Mouse (Mus musculus): Measurements from ENCODE around the gene Gm8180. TPM values are rescaled to one million over a fixed set of nuclear protein-coding genes. Genes with fewer than 3 reads are reported as not detected.
"Not testable (repeated sequence)": the region's sequence is repeated elsewhere in the genome, so short reads cannot be mapped to it uniquely, and the experiment has no call there.

Gm8180 gene
- not detected for total RNA-seq (2021)

DNA sequence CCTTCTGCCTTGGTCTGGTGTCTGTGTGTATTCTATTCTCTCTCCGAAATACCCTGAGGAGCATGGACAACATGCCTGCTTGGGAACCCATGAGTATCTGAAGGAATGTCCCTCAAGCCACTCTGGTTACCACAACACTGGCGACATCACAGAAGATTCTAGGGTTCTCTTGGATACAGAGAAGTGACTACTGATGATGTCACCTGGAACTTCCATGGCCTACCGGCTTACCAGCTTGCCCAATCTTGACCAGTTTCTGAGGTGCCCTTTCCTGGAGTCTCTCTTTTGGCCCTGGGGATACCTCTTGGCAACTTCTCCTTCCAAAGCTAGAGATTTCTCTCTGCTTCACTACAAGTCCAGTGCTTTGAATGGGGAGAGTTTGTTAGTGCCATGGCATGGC is at the start of gene Gm8180:
Gm8180 (minus strand) TSS at position 101 of the 400 bp plus-strand sequence.
- DNase-seq; intact Hi-C loops (cut with DNase I): not testable (repeated sequence)

DNA sequence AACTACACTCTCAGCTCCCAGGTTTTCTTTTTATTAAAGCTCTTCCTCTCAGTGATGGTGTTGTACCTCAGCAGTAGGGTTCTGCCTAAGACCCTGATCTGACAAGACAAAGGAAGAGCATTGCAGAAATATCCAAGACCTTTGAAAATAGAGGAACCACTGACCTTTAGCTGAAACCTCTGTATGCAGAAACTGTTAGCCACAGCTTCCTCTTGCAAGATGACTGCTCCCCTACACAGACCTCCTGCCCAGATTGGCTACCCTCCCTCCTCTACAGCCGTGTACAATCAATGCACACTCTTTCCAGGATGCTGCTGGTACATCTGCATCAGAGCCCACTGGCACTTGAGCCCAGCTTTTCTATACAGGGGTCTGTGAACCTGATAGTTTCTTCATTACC is 45.8 kb upstream of the Gm8180 start:
- DNase-seq; intact Hi-C loops (cut with DNase I): not testable (repeated sequence)

DNA sequence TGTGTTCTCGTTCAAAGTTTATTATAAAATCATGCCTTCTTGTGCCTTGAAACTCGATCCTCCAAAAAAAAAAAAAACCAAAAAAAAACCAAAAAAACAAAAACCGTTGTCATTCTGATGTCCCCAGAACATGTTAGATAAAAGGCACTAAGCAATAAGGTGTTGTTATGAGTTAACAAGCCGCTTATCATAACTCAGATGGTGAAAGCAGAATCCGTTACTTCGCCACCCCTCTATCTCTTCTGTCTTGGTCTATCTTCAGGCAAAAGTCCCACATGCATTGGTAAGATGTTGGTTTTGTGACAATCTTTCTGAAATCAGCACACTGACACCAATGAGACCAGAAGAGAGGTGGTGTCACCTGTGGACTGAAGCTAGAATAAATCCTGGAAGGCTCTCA is 39.6 kb upstream of the Gm8180 start:
- intact Hi-C loops (cut with DNase I), result not testable (repeated sequence)

DNA sequence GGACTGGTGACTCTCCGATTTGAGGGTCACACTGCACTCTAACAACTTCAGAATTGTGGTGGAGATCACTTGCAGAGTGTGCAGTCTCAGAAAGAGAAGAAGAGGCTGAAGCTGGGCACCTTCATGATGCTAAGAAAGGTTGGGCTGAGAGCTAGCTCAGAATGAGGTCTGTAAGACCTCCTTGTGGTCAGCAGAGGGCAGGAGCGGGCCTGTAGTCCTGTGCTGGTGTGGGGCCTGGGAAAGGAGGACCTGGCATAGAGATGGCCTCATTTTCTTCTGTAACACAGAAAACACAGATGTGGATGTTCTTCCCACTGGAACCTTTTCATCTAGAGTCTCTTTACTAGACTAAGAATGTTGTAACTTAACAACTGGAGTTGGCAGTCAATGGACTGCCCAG is 37.3 kb upstream of the Gm8180 start:
- intact Hi-C loops (cut with DNase I); DNase-seq: not testable (repeated sequence)

More for the DNA sequence above, 39.6 kb upstream of the Gm8180 start:
- DNase-seq, result not testable (repeated sequence)

DNA sequence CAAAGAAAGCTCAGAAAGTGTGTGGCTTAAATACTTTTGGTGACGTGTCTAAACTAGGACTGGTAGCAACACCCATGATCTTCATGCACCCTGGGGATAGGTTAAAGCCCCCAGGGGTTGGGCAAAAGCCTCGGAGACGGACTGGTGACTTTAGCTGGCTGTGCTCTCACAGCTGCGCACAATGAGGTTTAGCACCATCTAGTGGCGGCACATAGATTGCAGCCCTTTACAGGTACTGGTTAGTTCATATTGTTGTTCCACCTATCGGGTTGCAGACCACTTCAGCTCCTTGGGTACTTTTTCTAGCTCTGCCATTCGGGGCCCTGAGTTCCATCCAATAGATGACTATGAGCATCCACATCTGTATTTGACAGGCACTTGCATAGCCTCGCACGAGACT is 27.9 kb upstream of the Gm8180 start:
- peak; percentile 13 to 37 for DNase-seq
- intact Hi-C loops (cut with DNase I), result not testable (repeated sequence)

DNA sequence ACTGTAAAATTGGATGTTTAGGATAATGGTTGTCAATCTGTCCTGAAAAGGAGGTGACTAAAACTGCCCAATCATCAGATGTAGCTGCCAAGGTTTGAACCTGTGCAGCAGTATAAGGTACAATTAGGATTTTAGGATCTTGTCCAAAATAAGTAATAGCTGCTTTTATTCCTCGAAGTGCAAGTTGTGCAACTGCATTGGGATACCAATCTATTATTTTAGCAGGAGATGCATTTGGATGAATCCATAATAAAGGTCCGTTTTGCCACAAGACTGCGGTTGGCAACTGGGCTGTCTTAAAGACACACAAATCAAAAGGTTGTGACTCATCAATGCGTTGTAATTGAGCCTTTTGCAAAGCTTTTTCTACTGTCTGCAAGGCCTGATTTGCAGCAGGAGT is 23.6 kb upstream of the Gm8180 start:
- intact Hi-C loops (cut with DNase I); DNase-seq: not testable (repeated sequence)

DNA sequence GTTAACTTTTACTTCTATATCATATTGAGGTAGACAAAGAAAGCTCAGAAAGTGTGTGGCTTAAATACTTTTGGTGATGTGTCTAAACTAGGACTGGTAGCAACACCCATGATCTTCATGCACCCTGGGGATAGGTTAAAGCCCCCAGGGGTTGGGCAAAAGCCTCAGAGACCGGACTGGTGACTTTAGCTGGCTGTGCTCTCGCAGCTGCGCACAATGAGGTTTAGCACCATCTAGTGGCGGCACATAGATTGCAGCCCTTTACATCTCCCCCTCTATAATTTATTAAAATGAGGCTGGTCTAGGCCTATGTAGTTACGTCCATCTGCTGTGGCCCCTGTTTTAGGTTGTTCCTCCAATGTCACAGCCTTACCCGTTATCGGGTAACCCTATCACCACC is 19.9 kb upstream of the Gm8180 start:
- intact Hi-C loops (cut with DNase I); DNase-seq: not testable (repeated sequence)

DNA sequence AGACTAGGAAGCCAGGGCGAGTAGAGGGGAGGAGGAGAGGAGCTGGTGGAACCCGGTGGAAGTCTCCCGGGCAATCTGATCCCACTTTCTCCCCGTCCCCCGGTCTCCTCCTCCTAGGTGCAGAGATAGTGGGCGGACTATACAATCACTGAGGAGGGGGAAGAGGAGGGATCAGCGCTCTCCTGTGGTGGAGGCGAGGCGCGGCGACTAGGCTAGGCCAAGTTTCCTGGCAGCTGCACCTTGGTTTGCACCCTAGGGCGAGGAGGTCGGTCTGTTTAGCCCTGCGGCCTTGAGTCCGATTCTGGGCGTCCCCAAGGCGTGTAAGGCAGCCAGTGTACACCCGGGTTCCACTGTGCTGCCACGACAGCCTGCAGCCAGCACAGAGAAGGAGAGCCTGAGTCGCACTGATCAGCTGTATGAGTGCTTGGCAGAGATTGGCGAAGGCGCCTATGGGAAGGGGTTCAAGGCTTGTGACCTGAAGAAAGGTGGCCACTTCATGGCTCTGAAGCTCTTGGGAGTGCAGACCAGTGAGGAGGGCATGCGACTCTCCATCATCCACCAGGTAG is 12.4 kb upstream of the Gm8180 start:
- intact Hi-C loops (cut with DNase I); DNase-seq: not testable (repeated sequence)

DNA sequence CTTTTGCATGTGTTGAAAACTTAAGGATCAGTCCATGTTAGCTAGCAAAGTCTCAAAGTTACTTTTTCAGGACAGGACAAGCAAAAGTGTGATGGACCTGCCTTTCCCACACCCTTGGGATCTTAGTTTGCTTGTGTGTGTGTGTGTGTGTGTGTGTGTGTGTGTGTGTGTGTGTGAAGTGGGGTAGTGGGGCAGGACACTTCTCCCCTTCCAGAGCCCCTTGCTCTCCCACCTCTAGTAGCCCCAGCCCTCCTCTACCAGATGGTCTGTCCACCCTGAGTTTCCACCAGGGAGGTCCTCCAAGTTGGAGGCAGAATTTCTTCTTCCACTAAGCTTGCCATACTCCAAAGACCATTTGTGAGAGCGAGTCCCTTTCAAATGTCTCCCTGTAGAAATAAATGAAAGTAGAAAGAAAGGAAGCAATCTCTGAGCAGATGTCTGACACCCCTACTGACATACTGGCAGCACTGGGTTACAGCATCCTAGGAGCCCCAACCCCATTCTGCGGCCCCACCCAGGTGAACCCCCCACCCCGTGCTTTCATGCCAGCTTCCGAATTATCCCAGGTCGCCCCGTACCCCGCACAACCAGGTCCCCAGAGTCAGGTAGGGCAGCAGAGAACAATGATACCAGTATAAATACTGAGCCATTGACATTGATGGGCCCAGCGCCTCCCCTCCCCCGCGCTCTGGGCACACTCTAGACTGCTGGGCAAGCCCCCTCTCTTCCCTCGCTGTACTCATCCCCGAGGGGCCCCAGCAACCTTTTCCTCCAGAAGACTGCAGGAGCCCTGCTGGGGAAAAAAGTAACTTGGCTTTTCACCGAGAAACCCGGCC is 11.7 kb upstream of the Gm8180 start:
- intact Hi-C loops (cut with DNase I), result no loop called here
- DNase-seq, result no peak

DNA sequence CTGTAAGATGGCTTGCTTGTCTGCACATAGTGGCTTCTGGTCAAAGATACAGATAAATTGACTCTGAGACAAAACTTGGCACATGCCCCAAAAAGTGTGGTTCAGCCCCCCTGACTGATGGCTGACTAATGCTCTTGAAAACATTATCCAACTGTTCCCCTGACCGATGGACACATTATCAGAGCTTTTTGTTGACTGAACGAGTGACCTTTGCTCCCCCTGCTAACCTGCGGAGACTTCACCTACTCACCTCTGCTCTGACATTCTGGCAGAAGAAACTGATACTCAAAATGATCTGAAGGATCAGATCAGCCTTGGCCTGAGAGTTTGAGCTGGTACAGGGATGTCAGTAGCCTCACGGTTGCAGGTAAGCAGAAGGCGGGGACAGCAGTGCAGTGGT is 9.3 kb upstream of the Gm8180 start:
- DNase-seq; intact Hi-C loops (cut with DNase I): not testable (repeated sequence)

DNA sequence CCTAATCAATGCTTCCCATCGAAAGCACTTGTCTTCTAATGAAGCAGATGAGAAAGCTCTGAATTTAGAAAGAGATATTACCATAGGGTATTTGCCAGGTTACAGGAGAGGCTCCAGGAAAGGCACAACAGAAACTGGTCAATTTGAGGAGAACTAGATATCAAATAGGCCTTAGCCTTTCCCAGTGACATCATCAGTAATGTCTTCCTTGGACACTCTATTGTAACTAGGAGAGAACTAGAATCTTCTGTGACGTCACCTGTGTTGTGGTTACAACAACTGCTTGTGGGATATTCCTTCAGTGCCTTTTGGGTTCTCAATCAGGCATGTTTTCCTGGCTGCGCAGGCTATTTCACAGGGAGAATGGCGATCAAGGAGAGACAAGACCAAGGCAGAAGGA is 37.0 kb downstream of the Gm8180 start, which contains the start of gene Gm6526:
Gm6526 (plus strand) TSS at position 301 of the 400 bp plus-strand sequence.
- intact Hi-C loops (cut with DNase I); DNase-seq: not testable (repeated sequence)

Other genes starting within 250 kb of the Gm8180 start
- gene Gm5799, start 241.2 kb downstream of the Gm8180 start, total RNA-seq (2021), result under 1 TPM in 1 of 2 experiments, not detected in 1; 0.26 TPM
- gene Gm17654, start 205.6 kb downstream of the Gm8180 start, total RNA-seq (2021), result not detected
- gene Gm10375, start 176.7 kb downstream of the Gm8180 start, total RNA-seq (2021), result not detected
- gene Gm8165, start 107.5 kb downstream of the Gm8180 start, total RNA-seq (2021), result not detected
- gene Gm7324, start 86.9 kb downstream of the Gm8180 start, total RNA-seq (2021), result under 1 TPM; 0.65 to 0.92 TPM
- not detected for gene Gm16506, start 57.3 kb downstream of the Gm8180 start, total RNA-seq (2021)
- not detected for gene Gm6526, start 36.9 kb downstream of the Gm8180 start, total RNA-seq (2021)
- not detected for gene Ear1, start 90.8 kb upstream of the Gm8180 start, total RNA-seq (2021)
- not detected for gene Ear10, start 138.8 kb upstream of the Gm8180 start, total RNA-seq (2021)
- gene Gm8113, start 140.6 kb upstream of the Gm8180 start, total RNA-seq (2021), result 1 to 10 TPM; 4.8 to 5.5 TPM
- not detected for gene Ang5, start 172.3 kb upstream of the Gm8180 start, total RNA-seq (2021)
- gene Ang6, start 217.5 kb upstream of the Gm8180 start, total RNA-seq (2021), result not detected

All from heart, postnatal 10 days (tissue).